Mouse (Mus musculus) CH12.LX (cell line): ENCODE data around the gene Dpf3. TPM values are rescaled to one million over a fixed set of nuclear protein-coding genes. Genes with fewer than 3 reads are reported as not detected.

Experiments used
- DNase-seq: peaks from one replicate; pipeline ENCODE4 v3.0.0-alpha.2; 2013; ENCODE audit errors: extremely low read depth
- H3K27ac ChIP-seq: 2 replicates; pipeline ENCODE4 v1.5.1; 2012; ENCODE audit warnings: low read depth, mild to moderate bottlenecking, control low read depth, moderate library complexity; ENCODE audit not compliant: insufficient read depth
- H3K27me3 ChIP-seq: replicated peaks from 2 replicates; pipeline ENCODE3; 2012; ENCODE audit warnings: inconsistent platforms
- H3K36me3 ChIP-seq, 2 experiments: replicated peaks in 1 of 2; 2 replicates each; pipeline versions ENCODE3 to v1.6.1; 2012; ENCODE audit warnings: inconsistent platforms in 1 of 2, low read length in 1 of 2, mild to moderate bottlenecking in 1 of 2, mixed read lengths in 1 of 2, moderate library complexity in 1 of 2; ENCODE audit not compliant: control insufficient read depth in 1 of 2, insufficient read depth in 1 of 2
- H3K4me1 ChIP-seq, 2 experiments: 2 replicates each; pipeline ENCODE4 v1.6.1; 2012; ENCODE audit warnings: inconsistent platforms in 1 of 2, moderate library complexity in 1 of 2; ENCODE audit not compliant: insufficient read depth in 2 of 2, control insufficient read depth in 1 of 2
- H3K4me2 ChIP-seq: 2 replicates; pipeline ENCODE4 v1.6.1; 2012; ENCODE audit warnings: low read depth, mild to moderate bottlenecking, control low read depth; ENCODE audit not compliant: poor library complexity, insufficient read depth, severe bottlenecking
- H3K4me3 ChIP-seq, 3 experiments: fragments of 150-350 bp in 1 of 3; sonication (generic) in 1 of 3; replicated peaks in 1 of 3; 2 replicates each; pipeline versions ENCODE3 to v1.5.1; 2011 to 2012; ENCODE audit warnings: low read depth in 2 of 3, low read length in 2 of 3, mild to moderate bottlenecking in 2 of 3, moderate library complexity in 2 of 3, control low read depth in 1 of 3, improper control_type of control experiment in 1 of 3, inconsistent platforms in 1 of 3, mixed read lengths in 1 of 3; ENCODE audit not compliant: poor library complexity in 1 of 3
- H3K79me2 ChIP-seq: replicated peaks from 2 replicates; pipeline ENCODE4 v1.6.1; 2012; ENCODE audit warnings: mild to moderate bottlenecking, moderate library complexity; ENCODE audit not compliant: control insufficient read depth, poor library complexity, insufficient read depth, severe bottlenecking; ENCODE audit errors: extremely low read depth
- H3K9ac ChIP-seq: 2 replicates; pipeline ENCODE4 v1.6.1; 2012; ENCODE audit warnings: low read depth, mild to moderate bottlenecking, control low read depth, moderate library complexity; ENCODE audit not compliant: insufficient read depth
- H3K9me3 ChIP-seq: replicated peaks from 2 replicates; pipeline ENCODE3; 2012; ENCODE audit warnings: low read length, inconsistent platforms, mixed read lengths
- CHD2 ChIP-seq: IDR thresholded peaks from 2 replicates; pipeline ENCODE4 v1.6.1; 2011; ENCODE audit warnings: low read length, improper control_type of control experiment
- CTCF ChIP-seq, 2 experiments: IDR thresholded peaks in 1 of 2; conservative IDR thresholded peaks in 1 of 2; 2 replicates each; pipeline ENCODE4 v1.5.1; 2011 to 2012; ENCODE audit warnings: low read depth in 2 of 2, low read length in 2 of 2, improper control_type of control experiment in 1 of 2, inconsistent platforms in 1 of 2, mild to moderate bottlenecking in 1 of 2, moderate library complexity in 1 of 2
- ELF1 ChIP-seq: IDR thresholded peaks from 2 replicates; pipeline ENCODE4 v1.6.1; 2014; ENCODE audit warnings: low read depth, mild to moderate bottlenecking, inconsistent platforms, low read length, improper control_type of control experiment
- ETS1 ChIP-seq: conservative IDR thresholded peaks from 2 replicates; pipeline ENCODE4 v1.6.1; 2012; ENCODE audit warnings: low read depth, mild to moderate bottlenecking, inconsistent platforms, low read length, improper control_type of control experiment, moderate library complexity
- HCFC1 ChIP-seq: IDR thresholded peaks from 2 replicates; pipeline ENCODE4 v1.6.1; 2012; ENCODE audit warnings: low read depth, mild to moderate bottlenecking, inconsistent platforms, low read length, improper control_type of control experiment
- JUN ChIP-seq: IDR thresholded peaks from 2 replicates; pipeline ENCODE4 v1.6.1; 2011; ENCODE audit warnings: low read depth, mild to moderate bottlenecking, low read length, improper control_type of control experiment, moderate library complexity; ENCODE audit not compliant: insufficient read depth
- KAT2A ChIP-seq: IDR thresholded peaks from 2 replicates; pipeline ENCODE4 v1.6.1; 2012; ENCODE audit warnings: low read length, improper control_type of control experiment, inconsistent platforms; ENCODE audit not compliant: insufficient replicate concordance
- MAX ChIP-seq: IDR thresholded peaks from 2 replicates; pipeline ENCODE4 v1.6.1; 2011; ENCODE audit warnings: low read length, improper control_type of control experiment
- MEF2A ChIP-seq: IDR thresholded peaks from 2 replicates; pipeline ENCODE4 v1.6.1; 2014; ENCODE audit warnings: low read depth, mild to moderate bottlenecking, inconsistent platforms, low read length, improper control_type of control experiment, borderline replicate concordance
- NRF1 ChIP-seq: IDR thresholded peaks from 2 replicates; pipeline ENCODE4 v1.6.1; 2014; ENCODE audit warnings: low read depth, mild to moderate bottlenecking, inconsistent platforms, low read length, improper control_type of control experiment, moderate library complexity
- POLR2AphosphoS2 ChIP-seq: IDR thresholded peaks from 2 replicates; pipeline ENCODE4 v1.6.1; 2011; ENCODE audit warnings: low read depth, low read length, improper control_type of control experiment
- RAD21 ChIP-seq: IDR thresholded peaks from 2 replicates; pipeline ENCODE4 v1.6.1; 2011; ENCODE audit warnings: low read depth, mild to moderate bottlenecking, low read length, improper control_type of control experiment, moderate library complexity
- RCOR1 ChIP-seq: conservative IDR thresholded peaks from 2 replicates; pipeline ENCODE4 v1.6.1; 2012; ENCODE audit warnings: low read depth, mild to moderate bottlenecking, inconsistent platforms, low read length, improper control_type of control experiment
- SIN3A ChIP-seq: IDR thresholded peaks from 2 replicates; pipeline ENCODE4 v1.6.1; 2012; ENCODE audit warnings: low read length, improper control_type of control experiment, inconsistent platforms
- SMC3 ChIP-seq: IDR thresholded peaks from 2 replicates; pipeline ENCODE4 v1.6.1; 2011; ENCODE audit warnings: low read depth, low read length, improper control_type of control experiment
- TCF12 ChIP-seq: IDR thresholded peaks from 2 replicates; pipeline ENCODE4 v1.6.1; 2014; ENCODE audit warnings: low read depth, mild to moderate bottlenecking, inconsistent platforms, low read length, improper control_type of control experiment
- UBTF ChIP-seq: IDR thresholded peaks from 2 replicates; pipeline ENCODE4 v1.6.1; 2012; ENCODE audit warnings: low read depth, mild to moderate bottlenecking, inconsistent platforms, low read length, improper control_type of control experiment, moderate library complexity
- USF1 ChIP-seq: IDR thresholded peaks from 2 replicates; pipeline ENCODE4 v1.6.1; 2014; ENCODE audit warnings: low read depth, mild to moderate bottlenecking, inconsistent platforms, low read length, improper control_type of control experiment
- ZC3H11A ChIP-seq: IDR thresholded peaks from 2 replicates; pipeline ENCODE4 v1.6.1; 2012; ENCODE audit warnings: low read depth, mild to moderate bottlenecking, inconsistent platforms, low read length, improper control_type of control experiment
- ZMIZ1 ChIP-seq: IDR thresholded peaks from 2 replicates; pipeline ENCODE4 v1.6.1; 2012; ENCODE audit warnings: low read depth, mild to moderate bottlenecking, inconsistent platforms, low read length, improper control_type of control experiment
- dilution Hi-C: fragments of 300-500 bp; cut with MboI; formaldehyde crosslinking; loops from 2 replicates; pipeline ENCODE4 v1.14.3; 2020; ENCODE audit warnings: low sequenced_read_pairs; ENCODE audit not compliant: extremely low pct_unique_long_range_greater_than_20kb, extremely low pct_ligation_motif_present
- in situ Hi-C: fragments of 300-500 bp; cut with MboI; formaldehyde crosslinking; loops from 3 replicates; pipeline ENCODE4 v1.14.3; 2019; ENCODE audit warnings: low sequenced_read_pairs, low pct_ligation_motif_present, low pct_unique_long_range_greater_than_20kb, mixed read lengths
- polyA plus RNA-seq: library from polyadenylated mRNA; unstranded; fragments of >175 nt; gene quantifications from 2 replicates; pipeline ENCODE4 v1.2.1, GENCODE M21; 2012; ENCODE audit warnings: low read depth; ENCODE audit not compliant: insufficient read length
- total RNA-seq, 2 experiments: library from RNA; depleted of rRNA; stranded (reverse); fragments of 300-350 nt in 1 of 2; fragments of >200 nt in 1 of 2; gene quantifications; 2 replicates each; pipeline ENCODE4 v1.2.3; 2012 to 2014

The Dpf3 gene
- total and polyA plus RNA-seq, 3 experiments: 0.42 to 1.2 (median 1.2) TPM

DNA sequence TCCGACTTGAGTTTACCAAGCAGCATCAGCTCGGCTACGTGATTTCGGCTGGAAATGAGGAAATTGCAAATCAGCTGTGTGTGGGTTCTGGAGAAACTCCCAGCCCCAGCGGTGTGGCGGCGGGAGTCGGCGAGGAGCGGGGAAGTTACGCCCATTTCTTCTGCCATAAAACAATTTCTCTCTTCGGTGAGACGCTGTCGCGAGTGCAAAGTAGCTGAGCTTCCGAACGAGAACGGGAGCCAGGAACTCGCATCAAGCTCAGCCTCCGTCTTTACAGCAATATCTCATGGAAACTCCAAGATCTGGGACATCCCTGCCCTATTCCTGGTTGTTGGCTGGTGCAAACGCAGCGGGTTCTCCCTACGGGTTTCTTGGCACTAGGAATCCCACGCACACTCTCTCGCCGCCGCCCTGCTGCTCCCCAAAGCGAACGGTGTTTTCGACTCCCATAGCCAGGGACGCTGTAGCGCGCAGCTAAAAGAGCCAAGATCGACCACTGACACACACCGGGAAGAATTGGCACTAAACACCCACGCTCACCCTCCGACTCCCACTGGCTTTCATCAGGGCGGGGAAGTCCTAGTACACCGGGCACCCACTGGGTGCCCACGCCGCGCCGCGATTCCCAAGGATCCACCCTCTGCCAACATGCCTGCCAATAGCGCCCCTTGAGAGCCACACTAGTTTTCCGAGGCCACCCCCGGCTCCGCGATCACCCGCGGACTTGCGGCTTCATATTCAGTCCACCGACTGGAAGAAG lies 1.4 kb downstream of the Dpf3 start:
- Histone ChIP-seq H3K36me3 (no peaks in the 10 kb centered on the region), H3K4me1 (peaks cover 2 to 17% of the 10 kb centered on the region in 2 experiments; a peak in 2 of 4 replicates), H3K79me2 (no peaks in the 10 kb centered on the region), H3K27ac (no peak overlapping the region), H3K27me3 (peaks cover 19% of the 10 kb centered on the region), H3K4me2 (peak overlapping the region; percentile 96), H3K9ac (no peak overlapping the region), H3K9me3 (peaks cover 2% of the 10 kb centered on the region), H3K4me3 (peak overlapping the region in 2 of 3 experiments; percentile 62 to 83)
- dilution Hi-C loops (no loop called here), in situ Hi-C loops (no loop called here)
- no peak for DNase-seq
- TF ChIP-seq UBTF (no peak), RAD21 (no peak), KAT2A (no peak), HCFC1 (no peak)

- Histone ChIP-seq H3K27me3 (peaks cover 19% of the 10 kb centered on the region), H3K4me2 (no peak overlapping the region), H3K36me3 (no peaks in the 10 kb centered on the region), H3K4me3 (no peak overlapping the region), H3K4me1 (peaks cover 2 to 18% of the 10 kb centered on the region in 2 experiments; a peak in 2 of 4 replicates), H3K9me3 (no peaks in the 10 kb centered on the region), H3K9ac (no peak overlapping the region), H3K79me2 (no peaks in the 10 kb centered on the region)
- no peak for DNase-seq
- in situ Hi-C loops (no loop called here), dilution Hi-C loops (no loop called here)
- TF ChIP-seq ZC3H11A: no peak
- TF ChIP-seq CTCF (conservative IDR thresholded peaks at IDR 0.05 in 1 of 2, IDR thresholded peaks at IDR 0.05 in 1 of 2; ENCODE audit: low read depth in 2 of 2, low read length in 2 of 2): peak in 1 of 2 experiments; percentile 19; a peak in 1 of 4 replicates
- no peak for TF ChIP-seq ETS1
- TF ChIP-seq, all 38 proteins: peak for 1
- no peak overlapping the region for H3K27ac ChIP-seq
Observed at GRCm38 (mm10) chr12:83484855-83485745, 2.4 kb downstream of the Dpf3 start.

GRCm38 (mm10) chr12:83483653-83484052 lies 3.9 kb downstream of the Dpf3 start:
- dilution Hi-C loops: no loop called here
- H3K36me3 ChIP-seq: no peaks in the 10 kb centered on the region

More at GRCm38 (mm10) chr12:83483653-83484052, 3.9 kb downstream of the Dpf3 start:
- Histone ChIP-seq H3K4me2 (no peak overlapping the region), H3K27ac (no peak overlapping the region), H3K27me3 (peaks cover 14% of the 10 kb centered on the region), H3K9me3 (no peaks in the 10 kb centered on the region), H3K9ac (no peak overlapping the region), H3K79me2 (no peaks in the 10 kb centered on the region), H3K4me1 (peaks cover 2 to 14% of the 10 kb centered on the region in 2 experiments; a peak in 2 of 4 replicates), H3K4me3 (no peak overlapping the region)
- in situ Hi-C loops: no loop called here
- no peak for DNase-seq
- TF ChIP-seq MEF2A: no peak
- TF ChIP-seq RCOR1: no peak
- TF ChIP-seq ETS1: no peak
- TF ChIP-seq ELF1: no peak
- TF ChIP-seq MAX: no peak
- TF ChIP-seq ZMIZ1: no peak
- no peak for TF ChIP-seq RAD21
- no peak for TF ChIP-seq CHD2
- no peak for TF ChIP-seq KAT2A
- TF ChIP-seq TCF12: no peak
- no peak for TF ChIP-seq POLR2AphosphoS2
- TF ChIP-seq SIN3A: no peak
- no peak for TF ChIP-seq USF1
- TF ChIP-seq NRF1: no peak
- TF ChIP-seq JUN: no peak
- no peak for TF ChIP-seq SMC3
- no peak for TF ChIP-seq CTCF (conservative IDR thresholded peaks at IDR 0.05 in 1 of 2, IDR thresholded peaks at IDR 0.05 in 1 of 2; ENCODE audit: low read depth in 2 of 2, low read length in 2 of 2)
- TF ChIP-seq UBTF: no peak
